Mouse (Mus musculus) lung, postnatal 4 days (tissue): ENCODE data around the gene Sh2d5.

Experiments
- DNase-seq, 2 experiments: peaks; one replicate each; pipeline ENCODE4 v3.0.0; 2021

Gene Sh2d5

GRCm38 (mm10) chr4:138261843-138262681, 11.9 kb downstream of the Sh2d5 start:
- DNase-seq, result peak; percentile 92 to 93

GRCm38 (mm10) chr4:138267869-138268268, 17.7 kb downstream of the Sh2d5 start:
- DNase-seq, result no peak

- DNase-seq, result peak; percentile 43 to 71
Observed at GRCm38 (mm10) chr4:138272011-138272997, 22.1 kb downstream of the Sh2d5 start.

GRCm38 (mm10) chr4:138278346-138278745, 28.1 kb downstream of the Sh2d5 start:
- DNase-seq, result no peak

GRCm38 (mm10) chr4:138282834-138283233, 32.6 kb downstream of the Sh2d5 start:
- DNase-seq, result peak; percentile 62 to 82

GRCm38 (mm10) chr4:138286411-138286810, 36.2 kb downstream of the Sh2d5 start:
- no peak for DNase-seq

GRCm38 (mm10) chr4:138288691-138289090, 38.5 kb downstream of the Sh2d5 start:
- DNase-seq, result no peak

- DNase-seq, result no peak
Observed at GRCm38 (mm10) chr4:138292028-138292427, 41.8 kb downstream of the Sh2d5 start.

- DNase-seq, result peak in 1 of 2 experiments; percentile 16
Observed at GRCm38 (mm10) chr4:138293261-138293948, 43.2 kb downstream of the Sh2d5 start.

GRCm38 (mm10) chr4:138293949-138294550, 43.8 kb downstream of the Sh2d5 start:
- DNase-seq, result no peak

- no peak for DNase-seq
Observed at GRCm38 (mm10) chr4:138301271-138301780, 51.1 kb downstream of the Sh2d5 start.

- DNase-seq, result no peak
Observed at GRCm38 (mm10) chr4:138303011-138303410, 52.8 kb downstream of the Sh2d5 start.

- no peak for DNase-seq
Observed at GRCm38 (mm10) chr4:138303742-138304141, 53.5 kb downstream of the Sh2d5 start.

- peak; percentile 98 to 99 for DNase-seq
Observed at GRCm38 (mm10) chr4:138304340-138305104, 54.3 kb downstream of the Sh2d5 start, which contains the start of gene Ddost. Gene Ddost, plus strand, starts transcription at chr4:138304730.

- DNase-seq, result no peak
Observed at GRCm38 (mm10) chr4:138307025-138307424, 56.8 kb downstream of the Sh2d5 start.

- no peak for DNase-seq
Observed at GRCm38 (mm10) chr4:138307739-138308138, 57.5 kb downstream of the Sh2d5 start.

GRCm38 (mm10) chr4:138310311-138310910, 60.2 kb downstream of the Sh2d5 start:
- no peak for DNase-seq
